Mouse (Mus musculus) embryonic facial prominence, embryonic 15.5 days (tissue): Measurements from ENCODE around the gene Gpr153. TPM values are rescaled to one million over a fixed set of nuclear protein-coding genes. Genes with fewer than 3 reads are reported as not detected.

ENCODE experiments used
- ATAC-seq: fragments of 200-750 bp; cut with Nextera tagmentation; 2 replicates; pipeline ENCODE4 v1.8.0; 2017; ENCODE audit warnings: low read depth, moderate TSS enrichment; ENCODE audit not compliant: insufficient number of reproducible peaks, low FRiP score, low TSS enrichment
- H3K27ac ChIP-seq: fragments of 300-500 bp; sonication (generic); replicated peaks from 2 replicates; pipeline ENCODE4 v1.5.1; 2015; ENCODE audit warnings: mild to moderate bottlenecking, inconsistent platforms
- H3K27me3 ChIP-seq: fragments of 300-500 bp; sonication (generic); 2 replicates; pipeline ENCODE4 v1.6.1; 2015; ENCODE audit warnings: inconsistent platforms
- H3K36me3 ChIP-seq: fragments of 300-500 bp; sonication (generic); 2 replicates; pipeline ENCODE4 v1.6.1; 2015; ENCODE audit warnings: mild to moderate bottlenecking, inconsistent platforms
- H3K4me1 ChIP-seq: fragments of 300-500 bp; sonication (generic); 2 replicates; pipeline ENCODE4 v1.6.1; 2015; ENCODE audit warnings: inconsistent platforms
- H3K4me2 ChIP-seq: fragments of 300-500 bp; sonication (generic); replicated peaks from 2 replicates; pipeline ENCODE4 v1.6.1; 2015; ENCODE audit warnings: mild to moderate bottlenecking, inconsistent platforms
- H3K4me3 ChIP-seq: fragments of 300-500 bp; sonication (generic); replicated peaks from 2 replicates; pipeline ENCODE4 v1.5.1; 2015; ENCODE audit warnings: mild to moderate bottlenecking, inconsistent platforms
- H3K9ac ChIP-seq: fragments of 300-500 bp; sonication (generic); 2 replicates; pipeline ENCODE4 v1.6.1; 2015; ENCODE audit warnings: inconsistent platforms
- H3K9me3 ChIP-seq: fragments of 300-500 bp; sonication (generic); replicated peaks from 2 replicates; pipeline ENCODE4 v1.6.1; 2016; ENCODE audit warnings: inconsistent platforms
- WGBS: fragments of 180-500 bp; shearing (Covaris S2); methylation state at CpG from one replicate; pipeline ENCODE4 v1.1.7; 2015; 5-methylcytosine and 5-hydroxymethylcytosine counted together
- polyA plus RNA-seq: library from polyadenylated mRNA; unstranded; fragments of >200 nt; fragmentation: Nextera tagmentation; extraction: Ambion mirVana; gene quantifications from 2 replicates; pipeline ENCODE4 v1.2.1, GENCODE M21; 2015

The Gpr153 gene
- polyA plus RNA-seq, 1 experiment from 2014 or later, result 29.0 TPM

- Histone ChIP-seq H3K9me3 (no peaks in the 10 kb centered on the region), H3K4me1 (peaks cover 22% of the 10 kb centered on the region), H3K4me3 (peak within 1 kb of the TSS; percentile 18; the same call in 1 of the 2 replicates), H3K27me3 (peaks cover 54% of the 10 kb centered on the region), H3K4me2 (peak within 1 kb of the TSS; percentile 40), H3K27ac (no peak within 1 kb of the TSS), H3K9ac (no peak within 1 kb of the TSS), H3K36me3 (no peaks in the 10 kb centered on the region)
- WGBS, result 2% methylated on average over 26 of the region's 26 CpGs
- no peak for ATAC-seq
Measured at GRCm38 (mm10) chr4:152318517-152319234, 44.6 kb downstream of the Gpr153 start, which contains the start of gene Rnf207. Gene Rnf207 (minus strand): TSS chr4:152318993.

- Histone ChIP-seq H3K9ac (no peak overlapping the region), H3K27me3 (peaks cover 26% of the 10 kb centered on the region), H3K36me3 (no peaks in the 10 kb centered on the region), H3K4me1 (peaks cover 9% of the 10 kb centered on the region), H3K27ac (no peak overlapping the region), H3K4me3 (no peak overlapping the region), H3K9me3 (no peaks in the 10 kb centered on the region), H3K4me2 (no peak overlapping the region)
- ATAC-seq, result no peak
- WGBS, result 43% methylated on average over 5 of the region's 5 CpGs
Measured at GRCm38 (mm10) chr4:152321464-152321863, 47.4 kb downstream of the Gpr153 start.

GRCm38 (mm10) chr4:152324641-152325562, 50.9 kb downstream of the Gpr153 start:
- Histone ChIP-seq H3K36me3 (peaks cover 18% of the 10 kb centered on the region), H3K27me3 (no peaks in the 10 kb centered on the region), H3K4me3 (peak overlapping the region; percentile 100), H3K9ac (no peak overlapping the region), H3K4me2 (peak overlapping the region; percentile 42), H3K9me3 (no peaks in the 10 kb centered on the region), H3K27ac (no peak overlapping the region), H3K4me1 (peaks cover 13% of the 10 kb centered on the region)
- 55% methylated on average over 16 of the region's 16 CpGs for WGBS
- ATAC-seq, result peak; percentile 6; the same call in 1 of the 2 replicates

GRCm38 (mm10) chr4:152325574-152326411, 51.8 kb downstream of the Gpr153 start, which contains the start of gene Rpl22:
Gene Rpl22 (plus strand): TSS chr4:152325742.
- Histone ChIP-seq H3K4me3 (peak within 1 kb of the TSS; percentile 100), H3K36me3 (peaks cover 27% of the 10 kb centered on the region), H3K27ac (peak within 1 kb of the TSS; percentile 80), H3K9ac (peak within 1 kb of the TSS; percentile 97), H3K4me1 (peaks cover 13% of the 10 kb centered on the region), H3K9me3 (no peaks in the 10 kb centered on the region), H3K4me2 (peak within 1 kb of the TSS; percentile 59), H3K27me3 (no peaks in the 10 kb centered on the region)
- peak; percentile 96 for ATAC-seq
- under 1% methylated on average over 67 of the region's 70 CpGs for WGBS

GRCm38 (mm10) chr4:152326543-152326942, 52.5 kb downstream of the Gpr153 start:
- H3K9ac ChIP-seq, result peak overlapping the region; percentile 97
- H3K27me3 ChIP-seq, result no peaks in the 10 kb centered on the region
- H3K4me2 ChIP-seq, result peak overlapping the region; percentile 59
- H3K9me3 ChIP-seq, result no peaks in the 10 kb centered on the region
- H3K4me1 ChIP-seq, result peaks cover 13% of the 10 kb centered on the region
- H3K4me3 ChIP-seq, result peak overlapping the region; percentile 100
- ATAC-seq, result no peak
- under 1% methylated on average over 11 of the region's 11 CpGs for WGBS
- H3K27ac ChIP-seq, result no peak overlapping the region
- peaks cover 34% of the 10 kb centered on the region for H3K36me3 ChIP-seq

GRCm38 (mm10) chr4:152328691-152329090, 54.7 kb downstream of the Gpr153 start:
- no peak overlapping the region for H3K27ac ChIP-seq
- H3K4me2 ChIP-seq, result no peak overlapping the region
- H3K4me1 ChIP-seq, result peaks cover 13% of the 10 kb centered on the region
- no peaks in the 10 kb centered on the region for H3K9me3 ChIP-seq
- H3K9ac ChIP-seq, result no peak overlapping the region
- H3K36me3 ChIP-seq, result peaks cover 56% of the 10 kb centered on the region
- no peak for ATAC-seq
- H3K27me3 ChIP-seq, result no peaks in the 10 kb centered on the region
- H3K4me3 ChIP-seq, result no peak overlapping the region
- 74% methylated on average over 6 of the region's 6 CpGs for WGBS

- peaks cover 13% of the 10 kb centered on the region for H3K27me3 ChIP-seq
- peaks cover 78% of the 10 kb centered on the region for H3K36me3 ChIP-seq
- H3K9ac ChIP-seq, result no peak overlapping the region
- no peaks in the 10 kb centered on the region for H3K4me1 ChIP-seq
- no peaks in the 10 kb centered on the region for H3K9me3 ChIP-seq
- no peak overlapping the region for H3K4me2 ChIP-seq
- no peak overlapping the region for H3K4me3 ChIP-seq
- ATAC-seq, result peak; percentile 60; the same call in 1 of the 2 replicates
- no peak overlapping the region for H3K27ac ChIP-seq
- WGBS, result 30% methylated on average over 2 of the region's 2 CpGs
Measured at GRCm38 (mm10) chr4:152332952-152333351, 58.9 kb downstream of the Gpr153 start.

GRCm38 (mm10) chr4:152333587-152333986, 59.6 kb downstream of the Gpr153 start:
- WGBS, result 93% methylated on average over 12 of the region's 12 CpGs
- Histone ChIP-seq H3K4me3 (no peak overlapping the region), H3K36me3 (peaks cover 74% of the 10 kb centered on the region), H3K9ac (no peak overlapping the region), H3K27me3 (peaks cover 18% of the 10 kb centered on the region), H3K9me3 (no peaks in the 10 kb centered on the region), H3K27ac (no peak overlapping the region), H3K4me1 (peaks cover 4% of the 10 kb centered on the region), H3K4me2 (no peak overlapping the region)
- no peak for ATAC-seq
